Mouse (Mus musculus) hindbrain, postnatal 0 days (tissue): ENCODE data around the gene Mrrf. TPM values are rescaled to one million over a fixed set of nuclear protein-coding genes. Genes with fewer than 3 reads are reported as not detected.

Source experiments
- ATAC-seq: fragments of 200-750 bp; cut with Nextera tagmentation; 2 replicates; pipeline ENCODE4 v1.8.0; 2017; ENCODE audit warnings: mild to moderate bottlenecking, moderate TSS enrichment, moderate library complexity
- DNase-seq: peaks from one replicate; pipeline ENCODE4 v3.0.0-alpha.2; 2015; ENCODE audit warnings: low spot score
- H3K27ac ChIP-seq: fragments of 300-500 bp; sonication (generic); 2 replicates; pipeline ENCODE4 v1.5.1; 2014; ENCODE audit warnings: mild to moderate bottlenecking
- H3K27me3 ChIP-seq: fragments of 300-500 bp; sonication (generic); 2 replicates; pipeline ENCODE4 v1.6.1; 2014; ENCODE audit warnings: low read length, mixed read lengths; ENCODE audit not compliant: insufficient read depth
- H3K36me3 ChIP-seq: fragments of 300-500 bp; sonication (generic); 2 replicates; pipeline ENCODE4 v1.6.1; 2014; ENCODE audit warnings: low read length, mixed read lengths; ENCODE audit not compliant: insufficient read depth
- H3K4me1 ChIP-seq: fragments of 300-500 bp; sonication (generic); 2 replicates; pipeline ENCODE4 v1.6.1; 2014; ENCODE audit warnings: antibody characterized with exemption, low read length, mixed read lengths; ENCODE audit not compliant: insufficient read depth
- H3K4me2 ChIP-seq: fragments of 300-500 bp; sonication (generic); 2 replicates; pipeline ENCODE4 v1.6.1; 2014; ENCODE audit warnings: low read depth, mild to moderate bottlenecking, low read length, moderate library complexity, mixed read lengths
- H3K4me3 ChIP-seq: fragments of 300-500 bp; sonication (generic); 2 replicates; pipeline ENCODE4 v1.5.1; 2014; ENCODE audit warnings: low read length
- H3K9ac ChIP-seq: fragments of 300-500 bp; sonication (generic); replicated peaks from 2 replicates; pipeline ENCODE4 v1.6.1; 2014; ENCODE audit warnings: mild to moderate bottlenecking, low read length, moderate library complexity, mixed read lengths
- H3K9me3 ChIP-seq: fragments of 300-500 bp; sonication (generic); 2 replicates; pipeline ENCODE4 v1.6.1; 2016; ENCODE audit warnings: low read length, mixed read lengths
- CTCF ChIP-seq: IDR thresholded peaks from 2 replicates; pipeline ENCODE4 v1.5.1; 2016; ENCODE audit warnings: antibody characterized with exemption, control low read depth, low read depth
- WGBS: fragments of 180-500 bp; shearing (Covaris S2); extraction: QIAGEN DNeasy Blood & Tissue Kit; methylation state at CpG from one replicate; pipeline ENCODE4 v1.1.7; 2014; 5-methylcytosine and 5-hydroxymethylcytosine counted together
- polyA plus RNA-seq: library from polyadenylated mRNA; unstranded; fragments of >200 nt; fragmentation: Nextera tagmentation; extraction: Ambion mirVana; gene quantifications from 2 replicates; pipeline ENCODE4 v1.2.1, GENCODE M21; 2015
- total RNA-seq: library from RNA; depleted of rRNA; stranded (reverse); fragments of >200 nt; gene quantifications from 2 replicates; pipeline ENCODE4 v1.2.3, GENCODE M21; 2014

Gene Mrrf
- total and polyA plus RNA-seq, 2 experiments from 2014 or later = 12.9 to 17.0 TPM

DNA sequence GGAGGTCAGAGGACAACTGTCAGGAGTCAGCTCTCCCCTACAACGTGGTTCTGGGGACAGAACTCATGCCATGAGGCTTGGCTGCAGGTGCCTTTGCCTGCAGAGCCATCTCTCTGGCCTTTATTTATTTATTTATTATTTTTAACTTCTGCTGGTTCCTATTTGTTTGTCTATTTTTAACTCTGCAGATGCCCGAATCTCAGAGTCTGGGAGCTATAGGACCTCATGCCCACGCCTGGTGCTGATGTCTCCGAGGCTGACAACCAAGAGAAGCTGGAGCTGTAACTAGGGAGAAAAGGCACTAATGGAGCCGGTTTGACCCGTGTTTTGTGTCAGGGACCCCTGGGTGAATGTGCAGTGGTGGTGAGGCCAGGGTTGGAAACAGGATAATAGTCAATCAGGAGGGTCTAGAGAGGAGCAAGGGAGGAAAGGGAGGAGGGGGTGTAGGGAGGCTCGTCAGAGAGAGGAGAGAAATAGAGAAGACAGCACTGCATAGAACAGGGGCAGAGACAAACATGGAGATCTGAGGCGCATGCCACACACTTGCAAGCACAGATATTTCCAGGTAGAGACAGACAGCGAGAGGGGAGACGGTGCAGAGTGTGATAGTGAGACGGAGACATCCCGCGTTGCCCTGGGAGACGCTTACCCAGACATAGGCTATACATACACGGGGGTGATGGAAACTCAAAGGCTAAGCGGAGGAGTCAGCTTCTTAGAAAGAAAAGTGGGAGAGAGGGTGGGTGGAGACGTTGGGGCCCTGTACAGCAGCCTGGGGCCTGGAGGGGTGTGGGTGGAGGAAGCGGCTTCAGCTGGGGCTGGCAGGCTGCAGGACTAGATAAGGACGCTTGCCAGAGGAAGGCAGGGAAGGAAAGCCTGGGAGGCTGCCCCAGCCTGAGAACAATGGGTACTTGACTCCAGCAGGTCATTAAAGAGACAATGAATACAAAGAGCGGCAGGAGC lies 62.0 kb downstream of the Mrrf start:
- H3K4me3 ChIP-seq = no peak overlapping the region
- WGBS = 12% methylated on average over 20 of the region's 20 CpGs
- DNase-seq = no peak

DNA sequence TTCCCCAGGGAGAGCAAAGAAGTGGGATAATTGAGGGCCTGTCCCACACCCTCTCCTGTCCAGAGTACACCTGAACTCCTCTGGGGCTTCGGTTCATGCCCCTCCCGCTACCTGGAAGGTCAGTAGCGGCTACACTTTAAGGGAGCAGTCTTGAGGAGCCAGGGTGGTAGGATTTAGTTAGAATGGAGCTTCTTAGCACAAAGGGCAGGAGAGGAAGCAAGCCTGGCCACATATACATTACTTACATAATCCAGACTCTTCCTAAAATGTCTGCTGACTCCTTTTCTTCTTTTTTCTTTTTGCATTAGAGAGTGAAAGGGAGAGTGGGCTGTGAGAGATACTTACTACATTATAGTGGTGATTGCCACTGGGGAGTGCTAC lies 62.7 kb downstream of the Mrrf start:
- H3K36me3 ChIP-seq = no peaks in the 10 kb centered on the region
- ATAC-seq = no peak
- H3K4me3 ChIP-seq = no peak overlapping the region
- DNase-seq = no peak
- no peaks in the 10 kb centered on the region for H3K9me3 ChIP-seq
- no peaks in the 10 kb centered on the region for H3K27me3 ChIP-seq
- no peak overlapping the region for H3K9ac ChIP-seq
- peak overlapping the region; percentile 36; the same call in 1 of the 2 replicates for H3K27ac ChIP-seq
- no peak overlapping the region for H3K4me2 ChIP-seq
- peaks cover 18% of the 10 kb centered on the region for H3K4me1 ChIP-seq
- 12% methylated on average over 3 of the region's 3 CpGs for WGBS
- no peak for TF ChIP-seq CTCF

More for the DNA sequence above, 62.0 kb downstream of the Mrrf start:
- Histone ChIP-seq H3K4me1 (peaks cover 11% of the 10 kb centered on the region), H3K9me3 (no peaks in the 10 kb centered on the region), H3K36me3 (no peaks in the 10 kb centered on the region), H3K4me2 (peak overlapping the region; percentile 3), H3K9ac (no peak overlapping the region), H3K27ac (peak overlapping the region; percentile 36; the same call in 1 of the 2 replicates), H3K27me3 (no peaks in the 10 kb centered on the region)
- TF ChIP-seq CTCF = no peak
- ATAC-seq = peak; percentile 61

DNA sequence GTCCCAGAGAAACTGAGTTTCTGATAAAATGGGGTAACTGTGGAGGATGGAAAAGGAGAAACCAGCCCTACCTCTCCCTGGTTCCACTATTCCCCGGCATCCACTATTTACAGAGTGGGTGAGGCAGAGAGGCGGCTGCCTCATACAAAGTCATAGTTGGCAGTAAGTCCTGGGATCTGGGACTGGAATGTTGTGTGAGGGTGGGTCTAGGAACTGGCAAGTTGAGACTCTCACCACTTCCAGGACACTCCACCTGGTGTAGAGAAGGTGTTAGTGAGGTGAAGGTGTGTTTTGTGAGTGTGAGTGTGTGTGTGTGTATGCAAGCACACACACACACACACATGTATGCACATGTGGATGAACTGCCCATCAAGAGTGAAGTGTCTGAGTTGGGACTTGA lies 64.6 kb downstream of the Mrrf start:
- Histone ChIP-seq H3K4me1 (peaks cover 18% of the 10 kb centered on the region), H3K27ac (no peak overlapping the region), H3K4me2 (no peak overlapping the region), H3K27me3 (no peaks in the 10 kb centered on the region), H3K9ac (no peak overlapping the region), H3K36me3 (no peaks in the 10 kb centered on the region), H3K9me3 (no peaks in the 10 kb centered on the region), H3K4me3 (no peak overlapping the region)
- no peak for DNase-seq
- no peak for ATAC-seq
- TF ChIP-seq CTCF = no peak
- WGBS = 94% methylated on average over 2 of the region's 2 CpGs

DNA sequence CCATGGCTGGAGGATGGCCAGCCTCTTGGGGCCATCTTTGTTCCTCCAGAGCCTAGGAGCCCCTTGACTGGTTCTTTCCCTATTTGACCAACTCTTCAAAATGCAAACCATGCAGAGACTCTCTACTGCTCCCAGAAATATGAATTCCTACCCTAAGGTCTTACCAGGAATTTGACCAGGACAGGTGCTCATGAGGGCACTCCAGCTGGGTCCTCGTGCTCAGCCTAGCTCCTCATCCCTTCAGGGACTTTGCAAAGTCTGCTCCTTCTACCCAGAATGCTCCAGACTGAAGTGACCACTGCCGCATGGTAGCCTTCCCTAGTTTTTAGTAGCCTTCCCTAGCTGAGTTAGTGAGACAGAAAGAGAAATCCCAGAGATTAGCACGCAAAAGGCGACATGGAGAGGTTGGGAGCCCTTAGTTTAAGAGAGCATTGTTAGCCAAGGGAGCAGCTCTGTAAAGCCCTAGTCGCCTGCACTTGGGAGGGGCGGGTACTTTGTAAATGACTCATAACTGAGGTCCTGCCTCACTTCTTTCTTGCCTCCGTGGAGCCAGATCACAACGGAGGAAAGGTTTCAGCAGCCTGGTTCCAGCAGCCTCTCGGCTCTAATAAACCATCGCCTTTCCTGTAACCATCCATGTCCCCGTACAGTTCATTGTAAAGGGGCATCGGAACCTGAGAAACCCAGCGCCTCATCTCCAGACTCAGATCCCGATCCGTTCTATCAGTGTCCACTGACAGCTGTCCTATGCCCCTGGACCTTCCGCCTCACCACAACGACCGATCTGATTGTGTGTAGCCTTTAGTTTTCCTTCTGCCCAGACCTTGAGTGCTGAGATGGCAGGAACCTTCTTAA lies 65.8 kb downstream of the Mrrf start:
- H3K27ac ChIP-seq = peak overlapping the region; percentile 65; the same call in 1 of the 2 replicates
- no peaks in the 10 kb centered on the region for H3K9me3 ChIP-seq
- no peaks in the 10 kb centered on the region for H3K27me3 ChIP-seq
- ATAC-seq (no peak; the same call in 1 of the 2 replicates), DNase-seq (no peak)
- no peak for TF ChIP-seq CTCF
- peak overlapping the region; percentile 45 for H3K4me3 ChIP-seq
- no peak overlapping the region; the same call in 1 of the 2 replicates for H3K9ac ChIP-seq
- peak overlapping the region; percentile 85 for H3K4me2 ChIP-seq
- 20% methylated on average over 18 of the region's 18 CpGs for WGBS
- no peaks in the 10 kb centered on the region for H3K36me3 ChIP-seq
- H3K4me1 ChIP-seq = peaks cover 18% of the 10 kb centered on the region

DNA sequence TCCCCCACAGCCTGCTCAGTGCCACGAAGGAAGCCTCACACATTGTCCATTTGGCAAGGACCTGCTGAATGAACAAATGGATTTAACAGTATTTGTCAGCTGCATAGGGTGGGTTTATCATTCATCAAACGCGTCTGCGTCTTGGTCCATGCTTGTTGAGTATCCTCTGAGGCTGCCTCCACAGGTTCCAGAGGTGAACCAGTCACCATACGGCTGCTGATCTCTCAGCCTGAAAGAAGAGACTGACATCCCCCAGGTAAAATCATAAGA lies 66.4 kb downstream of the Mrrf start:
- peak overlapping the region; percentile 45 for H3K4me3 ChIP-seq
- WGBS = 14% methylated on average over 5 of the region's 5 CpGs
- ATAC-seq = peak; percentile 24; the same call in 1 of the 2 replicates
- DNase-seq = peak; percentile 52
- peak overlapping the region; percentile 49 for H3K9ac ChIP-seq
- H3K36me3 ChIP-seq = no peaks in the 10 kb centered on the region
- no peaks in the 10 kb centered on the region for H3K27me3 ChIP-seq
- H3K4me2 ChIP-seq = peak overlapping the region; percentile 85
- peaks cover 18% of the 10 kb centered on the region for H3K4me1 ChIP-seq
- no peaks in the 10 kb centered on the region for H3K9me3 ChIP-seq
- H3K27ac ChIP-seq = peak overlapping the region; percentile 65; the same call in 1 of the 2 replicates
- no peak for TF ChIP-seq CTCF

DNA sequence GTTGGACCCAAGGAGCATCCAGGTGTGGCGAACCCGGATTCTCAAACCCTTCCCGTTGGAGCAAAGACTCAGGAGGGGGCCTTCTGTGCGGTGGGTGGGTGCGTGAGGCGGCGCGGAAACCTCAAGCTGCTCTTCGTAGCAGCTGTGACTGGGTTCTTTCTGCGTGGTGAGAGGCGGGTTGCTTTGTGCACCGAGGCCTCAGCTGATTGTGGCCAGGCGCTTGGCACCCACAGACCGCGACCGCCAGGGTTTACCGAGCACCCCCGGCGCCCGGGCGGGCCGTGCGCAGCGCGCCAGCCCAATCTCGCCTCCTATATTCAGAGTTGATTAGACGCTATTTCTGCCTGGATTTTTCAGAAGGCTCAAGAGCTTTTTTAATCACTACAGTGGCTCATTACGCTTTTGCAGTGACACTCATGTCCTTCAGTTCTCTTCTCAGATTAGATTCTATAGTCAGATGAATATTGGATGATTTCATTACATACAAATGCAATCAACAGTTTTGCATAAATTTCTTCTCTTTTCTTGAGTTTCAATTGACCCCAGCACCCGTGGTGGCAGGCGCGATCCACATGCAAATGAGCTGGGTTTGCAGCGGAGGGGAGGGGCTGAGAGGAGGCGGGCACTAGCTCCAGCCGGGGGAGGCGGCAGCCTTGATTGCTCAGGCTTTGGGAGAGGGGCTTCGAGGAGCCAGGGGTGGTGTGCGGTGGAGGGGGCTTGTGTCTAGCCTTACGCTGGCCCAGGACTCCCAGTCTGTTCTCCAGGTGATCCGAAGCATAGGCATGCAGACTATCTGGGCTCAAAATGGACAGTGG lies 67.0 kb downstream of the Mrrf start:
- WGBS = under 1% methylated on average over 39 of the region's 39 CpGs
- peak overlapping the region; percentile 45 for H3K4me3 ChIP-seq
- peaks cover 18% of the 10 kb centered on the region for H3K4me1 ChIP-seq
- H3K9me3 ChIP-seq = no peaks in the 10 kb centered on the region
- peak; percentile 67 for DNase-seq
- ATAC-seq = peak; percentile 68
- peak overlapping the region; percentile 65 for H3K27ac ChIP-seq
- H3K4me2 ChIP-seq = peak overlapping the region; percentile 85
- no peaks in the 10 kb centered on the region for H3K36me3 ChIP-seq
- no peaks in the 10 kb centered on the region for H3K27me3 ChIP-seq
- peak; percentile 7; the same call in 1 of the 2 replicates for TF ChIP-seq CTCF
- H3K9ac ChIP-seq = peak overlapping the region; percentile 49
